Mouse (Mus musculus): ENCODE measurements around the gene Pard6a. TPM values are rescaled to one million over a fixed set of nuclear protein-coding genes. Genes with fewer than 3 reads are reported as not detected.
A peak's percentile ranks its signal among the peaks of the same experiment; 100 is the strongest.

Gene Pard6a
- total RNA-seq, 4 experiments from 2014 or later, result 10.7 to 14.2 (median 12.8) TPM

DNA sequence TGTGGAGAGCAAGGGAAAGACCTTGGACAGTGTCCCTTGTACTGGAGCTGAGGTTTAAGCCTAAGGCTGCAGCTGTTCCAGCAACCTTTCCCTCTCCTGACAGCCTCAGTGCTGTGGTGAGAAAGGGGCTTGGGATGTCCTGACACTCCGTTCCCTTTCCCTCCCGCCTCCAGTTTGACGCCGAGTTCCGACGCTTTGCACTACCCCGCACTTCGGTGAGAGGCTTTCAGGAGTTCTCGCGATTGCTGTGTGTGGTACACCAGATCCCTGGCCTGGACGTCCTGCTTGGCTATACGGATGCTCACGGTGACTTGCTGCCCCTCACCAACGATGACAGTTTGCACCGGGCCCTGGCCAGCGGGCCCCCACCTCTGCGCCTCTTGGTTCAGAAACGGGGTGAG is 1.1 kb downstream of the Pard6a start:
- DNase-seq, result no peak

DNA sequence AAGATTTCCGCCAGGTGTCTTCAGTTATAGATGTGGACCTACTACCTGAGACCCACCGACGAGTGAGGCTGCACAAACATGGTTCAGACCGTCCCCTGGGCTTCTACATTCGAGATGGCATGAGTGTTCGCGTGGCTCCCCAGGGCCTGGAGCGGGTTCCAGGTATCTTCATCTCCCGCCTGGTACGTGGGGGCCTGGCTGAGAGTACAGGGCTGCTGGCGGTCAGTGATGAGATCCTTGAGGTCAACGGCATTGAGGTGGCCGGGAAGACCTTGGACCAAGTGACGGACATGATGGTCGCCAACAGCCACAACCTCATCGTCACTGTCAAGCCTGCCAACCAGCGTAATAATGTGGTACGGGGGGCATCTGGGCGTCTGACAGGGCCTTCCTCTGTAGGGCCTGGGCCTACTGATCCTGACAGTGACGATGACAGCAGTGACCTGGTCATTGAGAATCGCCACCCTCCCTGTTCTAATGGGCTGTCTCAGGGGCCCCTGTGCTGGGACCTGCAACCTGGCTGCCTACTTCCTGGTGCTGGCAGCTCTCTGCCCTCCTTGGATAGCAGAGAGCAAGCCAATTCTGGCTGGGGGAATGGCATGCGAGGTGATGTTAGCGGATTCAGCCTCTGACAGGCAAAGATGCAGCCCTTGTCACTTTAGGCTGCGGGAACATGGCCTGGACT is 1.9 kb downstream of the Pard6a start:
- DNase-seq, result no peak

GRCm38 (mm10) chr8:105704146-105704812 is 3.3 kb downstream of the Pard6a start:
- DNase-seq, result no peak

- DNase-seq, result no peak
Observed at GRCm38 (mm10) chr8:105704955-105705354, 4.0 kb downstream of the Pard6a start.

- no peak for DNase-seq
Observed at GRCm38 (mm10) chr8:105706426-105706825, 5.5 kb downstream of the Pard6a start.

GRCm38 (mm10) chr8:105707498-105708403 is 6.8 kb downstream of the Pard6a start, which contains the start of the genes 4933405L10Rik and Enkd1:
Gene 4933405L10Rik, plus strand, starts transcription at chr8:105707655.
Gene Enkd1, minus strand, starts transcription at chr8:105708210.
- DNase-seq, result peak; percentile 86

DNA sequence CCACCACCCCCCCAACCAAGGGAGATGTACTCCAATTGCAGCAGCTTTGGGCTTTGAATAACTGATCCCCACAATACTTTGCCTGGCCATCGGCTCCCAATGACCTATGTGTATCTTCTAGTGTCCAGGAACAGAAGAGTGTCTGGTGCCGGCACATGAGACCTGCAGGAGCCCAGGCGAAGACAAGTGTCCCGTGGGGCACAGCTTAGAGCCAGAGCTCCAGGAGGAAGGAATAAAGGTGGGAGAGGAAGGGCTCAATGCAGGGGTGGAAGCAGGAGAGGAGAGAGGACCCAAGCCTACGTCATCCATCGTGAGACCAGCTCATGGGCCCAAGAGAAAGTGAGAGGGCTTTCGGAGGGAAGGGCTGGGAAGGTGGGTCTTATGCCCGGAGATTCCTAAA is 7.7 kb downstream of the Pard6a start:
- DNase-seq, result no peak

- no peak for DNase-seq
Observed at GRCm38 (mm10) chr8:105709317-105709716, 8.4 kb downstream of the Pard6a start.

DNA sequence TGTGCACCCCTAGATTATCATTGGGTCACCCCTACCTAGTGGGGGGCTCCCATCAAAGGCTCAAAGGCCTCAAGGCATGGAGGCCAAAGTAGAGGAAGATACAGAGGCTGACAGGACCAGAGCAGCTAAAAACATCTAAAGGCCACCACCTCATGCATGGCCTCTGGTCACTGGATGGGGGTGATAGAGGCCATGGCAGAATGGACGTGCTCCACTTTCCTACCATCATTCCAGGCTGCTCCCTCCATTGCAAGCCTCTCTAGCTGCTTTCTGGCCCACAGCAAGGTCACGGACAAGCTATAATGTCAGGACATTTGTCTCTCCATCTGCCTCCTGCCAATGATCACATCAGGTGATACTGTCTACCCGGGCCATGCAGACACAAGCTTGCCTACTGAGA is 11.3 kb downstream of the Pard6a start:
- DNase-seq, result no peak

DNA sequence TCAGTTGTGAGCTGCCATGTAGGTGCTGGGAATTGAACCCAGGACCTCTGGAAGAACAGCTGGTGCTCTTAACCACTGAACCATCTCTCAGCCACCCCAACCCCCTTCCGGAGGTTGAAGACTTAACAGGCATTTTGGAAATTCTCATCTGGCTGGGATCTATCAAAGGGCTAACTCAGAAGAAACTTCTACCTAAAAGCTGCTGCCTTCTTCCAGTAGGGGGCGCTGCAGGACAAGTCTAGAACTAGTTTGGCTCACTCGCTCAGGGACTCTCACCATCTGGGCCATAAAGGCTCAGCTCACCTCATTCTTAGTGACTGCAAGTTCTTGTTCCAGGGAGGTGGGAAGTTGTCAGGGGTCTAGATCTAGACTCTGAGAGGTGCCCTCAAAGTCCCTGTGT is 13.2 kb downstream of the Pard6a start:
- peak; percentile 72 for DNase-seq

GRCm38 (mm10) chr8:105715042-105715441 is 14.1 kb downstream of the Pard6a start:
- DNase-seq, result no peak

- no peak for DNase-seq
Observed at GRCm38 (mm10) chr8:105716302-105716945, 15.5 kb downstream of the Pard6a start.

- DNase-seq, result no peak
Observed at GRCm38 (mm10) chr8:105719637-105720036, 18.7 kb downstream of the Pard6a start.

GRCm38 (mm10) chr8:105722861-105723260 is 21.9 kb downstream of the Pard6a start:
- no peak for DNase-seq

DNA sequence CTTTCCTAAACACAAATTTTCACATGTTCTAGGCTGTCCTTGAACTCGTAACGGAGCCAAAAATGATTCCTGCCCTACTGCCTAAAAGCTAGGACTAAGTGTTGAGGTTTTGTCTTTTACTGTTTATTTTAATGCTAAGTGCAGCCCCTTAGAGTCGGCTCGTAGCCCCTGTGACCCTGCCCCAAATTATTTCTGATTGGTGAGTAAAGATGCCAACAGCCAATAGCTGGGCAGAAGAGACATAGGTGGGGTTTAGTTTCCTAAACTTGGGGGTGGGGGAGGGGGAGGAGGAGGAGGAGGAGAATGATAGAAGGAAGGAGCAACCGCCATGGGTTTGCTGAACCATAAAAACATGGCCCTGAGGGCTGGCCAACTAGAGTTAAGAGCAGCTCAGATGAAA is 24.8 kb downstream of the Pard6a start:
- DNase-seq, result no peak

GRCm38 (mm10) chr8:105727397-105728124 is 26.6 kb downstream of the Pard6a start:
- peak; percentile 41 for DNase-seq

GRCm38 (mm10) chr8:105732186-105732585 is 31.2 kb downstream of the Pard6a start:
- no peak for DNase-seq

- DNase-seq, result no peak
Observed at GRCm38 (mm10) chr8:105739216-105739615, 38.3 kb downstream of the Pard6a start.

DNA sequence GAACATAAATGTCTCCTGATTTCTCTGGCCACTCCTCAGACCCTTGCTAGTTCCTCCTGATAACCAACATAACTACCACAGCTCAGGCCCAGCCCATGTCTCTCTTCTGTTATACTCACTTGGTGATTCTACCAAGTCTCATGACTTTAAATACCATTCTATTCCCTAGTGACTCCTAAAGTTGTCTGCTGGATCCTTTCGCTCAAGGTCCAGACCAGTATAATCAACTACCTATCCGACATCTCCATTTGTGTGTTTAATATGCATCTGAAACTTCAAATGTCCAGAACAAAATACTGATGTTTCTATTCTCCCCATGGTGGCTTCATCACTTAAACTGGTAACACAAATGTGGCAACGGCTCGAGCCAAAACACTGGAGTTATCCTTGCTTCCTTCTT is 42.4 kb downstream of the Pard6a start:
- no peak for DNase-seq

GRCm38 (mm10) chr8:105750606-105751005 is 49.7 kb downstream of the Pard6a start:
- peak; percentile 77 for DNase-seq

Measured in adrenal gland, adult 8-10 months (tissue).